Mouse (Mus musculus) megakaryocyte, embryonic 14.5 days (primary cell): ENCODE measurements around the gene Pdxp.

ENCODE experiments used
- FLI1 ChIP-seq: IDR thresholded peaks from 2 replicates; pipeline ENCODE4 v1.6.1; 2012; ENCODE audit warnings: low read length, inconsistent platforms, mixed read lengths
- GATA1 ChIP-seq: IDR thresholded peaks from 3 replicates; pipeline ENCODE4 v1.6.1; 2012; ENCODE audit warnings: mixed read lengths, low read length, inconsistent platforms, borderline replicate concordance

DNA sequence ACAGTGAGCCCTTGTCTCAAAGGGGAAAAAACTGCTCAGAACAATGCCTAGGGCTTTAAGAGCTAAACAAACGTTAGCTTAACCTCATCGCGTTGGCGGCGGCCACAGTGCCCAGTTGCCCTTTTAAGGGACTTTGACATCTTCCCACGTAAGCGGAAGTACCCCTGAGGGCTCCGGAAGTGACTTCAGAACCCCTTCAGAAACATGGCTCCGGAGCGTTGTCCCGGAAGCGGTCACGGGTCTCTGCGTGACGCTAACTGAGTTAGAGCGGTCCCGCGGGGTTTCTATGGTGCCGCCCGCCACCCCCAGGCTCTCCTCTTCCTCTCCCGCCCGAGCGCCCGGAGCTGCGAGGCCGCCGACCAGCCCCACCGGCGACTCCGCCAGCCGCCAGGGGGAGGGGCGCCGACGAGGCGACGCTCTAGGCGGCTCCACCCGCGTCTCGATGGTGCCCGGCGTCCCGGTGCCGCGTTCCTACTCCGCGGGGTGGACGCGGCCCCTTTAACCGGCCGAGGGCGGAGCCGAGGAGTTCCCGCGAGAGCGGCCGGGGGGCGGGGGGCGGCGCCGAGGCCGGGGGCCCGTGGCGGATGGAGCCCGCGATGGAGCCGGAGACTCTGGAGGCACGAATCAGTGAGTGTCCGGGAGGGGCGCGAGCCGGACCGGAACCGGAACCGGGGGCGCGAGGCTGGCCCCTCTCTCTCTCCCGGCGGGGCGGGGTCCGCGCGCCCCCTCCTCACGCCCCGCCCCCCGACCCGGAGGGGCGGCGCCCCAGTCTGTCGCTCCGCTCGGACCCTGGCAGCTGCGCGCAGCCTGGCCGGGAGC is 36.5 kb upstream of the Pdxp start, which contains the start of gene Gga1:
- TF ChIP-seq GATA1 (no peak), FLI1 (peak; percentile 59; the same call in 1 of the 2 replicates)
